Mouse (Mus musculus) cerebellum, postnatal 36 days (tissue): ENCODE data around the gene Trip10.

Source experiments
- DNase-seq, 2 experiments: peaks; one replicate each; pipeline ENCODE4 v3.0.0; 2021 to 2022; ENCODE audit warnings: mixed read lengths in 2 of 2

Gene Trip10

DNA sequence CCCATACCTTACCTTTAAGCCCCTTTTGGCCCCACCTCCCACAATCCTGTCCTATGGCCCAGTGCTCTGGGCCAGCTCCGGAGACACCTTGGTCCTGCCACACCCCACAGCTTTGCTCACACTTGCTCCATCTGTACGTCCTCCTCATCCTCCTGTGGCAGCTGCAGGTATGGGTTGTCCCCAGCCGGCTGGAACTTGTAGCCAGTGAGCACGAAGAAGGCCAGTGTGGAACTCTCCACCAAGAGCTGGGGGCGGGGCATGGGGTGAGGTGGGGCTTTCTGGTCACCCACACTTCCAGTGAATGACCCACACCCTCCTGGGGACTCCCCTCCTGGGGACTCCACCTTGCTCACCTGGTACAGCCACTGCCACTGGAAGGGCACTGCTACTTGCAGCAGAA, 13.5 kb upstream of the Trip10 start:
- DNase-seq, result no peak

DNA sequence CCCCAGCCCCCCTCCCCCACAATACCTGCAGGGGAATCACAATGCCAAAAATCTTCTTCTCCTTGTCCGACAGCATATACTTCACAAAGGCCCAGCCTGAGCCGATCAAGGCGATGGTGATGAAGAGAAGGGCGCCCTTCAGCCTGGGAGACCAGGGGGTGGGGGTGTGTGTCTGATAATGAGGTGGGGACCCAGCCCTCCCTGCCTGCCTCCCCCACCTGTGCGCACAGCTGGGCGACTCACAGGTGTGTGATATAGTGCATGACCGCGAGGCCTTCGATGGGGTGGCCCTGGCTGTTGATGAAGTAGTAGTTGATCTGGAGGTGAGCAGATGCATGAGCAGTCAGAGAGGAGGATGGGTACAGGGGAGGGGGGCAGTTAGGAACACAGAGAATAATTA, 12.1 kb upstream of the Trip10 start:
- no peak for DNase-seq

DNA sequence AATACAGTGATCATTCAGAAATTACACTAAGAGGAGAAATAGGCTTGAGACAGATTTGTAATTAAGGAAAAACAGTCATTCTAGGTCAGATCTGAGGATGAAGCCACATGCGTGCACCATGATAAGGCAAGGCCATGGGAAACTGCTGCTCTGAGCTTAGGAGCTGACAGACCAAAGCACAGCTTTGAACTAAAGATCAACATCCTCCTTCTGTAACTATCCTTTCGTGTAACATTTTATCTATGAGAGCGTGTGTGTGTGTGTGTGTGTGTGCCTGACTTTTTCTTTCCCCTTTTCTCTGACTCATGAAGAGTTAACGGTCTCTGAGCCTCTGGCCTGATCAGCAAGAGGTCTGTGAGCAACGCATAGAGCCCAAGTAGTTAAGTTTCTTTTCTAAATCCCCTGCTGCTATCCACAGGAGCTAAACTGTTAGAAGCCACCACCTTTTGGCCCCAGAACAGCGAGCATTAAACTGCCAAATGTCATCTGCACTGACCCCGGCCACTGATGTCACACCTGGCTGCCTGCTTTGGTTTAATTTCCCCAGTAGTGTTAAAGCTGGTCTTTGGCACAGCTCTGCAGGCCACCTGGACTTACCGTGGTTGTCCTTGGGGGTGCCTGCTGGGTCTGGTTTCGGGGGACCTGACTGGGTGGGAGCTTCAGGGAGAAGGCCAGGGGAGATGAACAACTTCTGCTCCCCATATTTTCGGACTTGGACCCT, 5.4 kb upstream of the Trip10 start:
- DNase-seq, result peak in 1 of 2 experiments; percentile 1

DNA sequence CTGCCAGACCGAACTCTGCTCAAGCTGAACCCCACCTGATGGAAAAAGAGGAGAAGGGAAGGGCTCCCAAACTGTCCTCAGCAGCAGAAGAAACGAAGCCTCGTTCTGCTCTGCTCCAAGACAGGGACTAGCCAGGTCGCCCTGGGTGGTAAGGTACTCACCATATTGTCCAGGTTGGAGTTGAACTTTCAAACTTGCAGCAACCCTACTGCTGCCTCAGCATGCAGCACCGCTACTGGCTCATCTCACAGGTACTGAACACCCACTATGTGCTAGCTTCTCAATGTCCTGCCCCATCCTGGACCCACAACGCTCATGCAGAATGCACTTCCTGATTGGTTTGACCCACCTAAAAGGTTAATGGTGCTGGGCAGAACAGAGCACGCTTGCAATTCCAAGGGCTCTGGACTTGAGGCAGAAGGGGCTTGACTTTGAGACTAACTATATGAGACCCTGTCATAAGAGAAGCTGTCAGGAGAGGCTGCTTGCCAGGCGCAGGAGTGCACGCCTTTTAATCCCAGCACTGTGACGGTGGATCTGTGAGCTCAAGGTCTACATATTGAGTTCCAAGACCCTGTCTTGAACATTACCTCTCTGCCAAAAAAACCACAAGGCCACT, 3.8 kb upstream of the Trip10 start:
- DNase-seq, result peak in 1 of 2 experiments; percentile 1

DNA sequence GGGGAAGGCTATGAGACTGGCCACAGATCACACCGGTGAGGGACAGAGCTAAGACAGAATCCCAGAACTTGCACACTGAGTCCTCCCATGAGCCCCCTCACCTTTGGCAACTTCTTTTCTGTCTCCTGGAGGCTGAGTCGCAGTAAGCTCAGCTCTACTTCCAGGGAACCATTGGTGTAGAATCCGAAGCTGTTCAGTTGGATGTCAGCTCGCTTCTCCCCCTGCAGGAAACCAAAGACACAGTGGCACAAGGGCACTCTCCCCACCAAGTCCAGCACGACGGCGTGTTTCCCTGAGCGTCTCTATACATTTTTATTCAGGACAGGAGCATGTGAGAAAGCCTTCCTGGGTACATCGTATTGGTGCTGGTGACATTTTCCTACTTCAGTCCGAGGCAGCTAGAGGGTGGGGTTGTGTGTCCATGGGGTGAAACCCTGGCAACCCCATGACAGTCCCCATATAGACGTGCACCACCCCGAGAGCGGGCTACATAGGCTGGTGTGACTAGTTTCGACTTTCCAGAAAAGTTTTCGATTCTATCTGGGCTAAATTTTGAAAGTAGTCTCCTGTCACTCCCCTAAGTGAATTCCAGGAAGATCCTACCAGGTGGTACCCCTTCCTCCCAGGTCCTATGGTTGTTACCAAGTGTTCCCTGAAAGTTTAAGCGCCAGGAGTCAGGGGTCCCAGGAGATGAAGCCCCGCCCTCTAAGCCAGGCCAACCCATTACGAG, 2.4 kb upstream of the Trip10 start:
- no peak for DNase-seq

DNA sequence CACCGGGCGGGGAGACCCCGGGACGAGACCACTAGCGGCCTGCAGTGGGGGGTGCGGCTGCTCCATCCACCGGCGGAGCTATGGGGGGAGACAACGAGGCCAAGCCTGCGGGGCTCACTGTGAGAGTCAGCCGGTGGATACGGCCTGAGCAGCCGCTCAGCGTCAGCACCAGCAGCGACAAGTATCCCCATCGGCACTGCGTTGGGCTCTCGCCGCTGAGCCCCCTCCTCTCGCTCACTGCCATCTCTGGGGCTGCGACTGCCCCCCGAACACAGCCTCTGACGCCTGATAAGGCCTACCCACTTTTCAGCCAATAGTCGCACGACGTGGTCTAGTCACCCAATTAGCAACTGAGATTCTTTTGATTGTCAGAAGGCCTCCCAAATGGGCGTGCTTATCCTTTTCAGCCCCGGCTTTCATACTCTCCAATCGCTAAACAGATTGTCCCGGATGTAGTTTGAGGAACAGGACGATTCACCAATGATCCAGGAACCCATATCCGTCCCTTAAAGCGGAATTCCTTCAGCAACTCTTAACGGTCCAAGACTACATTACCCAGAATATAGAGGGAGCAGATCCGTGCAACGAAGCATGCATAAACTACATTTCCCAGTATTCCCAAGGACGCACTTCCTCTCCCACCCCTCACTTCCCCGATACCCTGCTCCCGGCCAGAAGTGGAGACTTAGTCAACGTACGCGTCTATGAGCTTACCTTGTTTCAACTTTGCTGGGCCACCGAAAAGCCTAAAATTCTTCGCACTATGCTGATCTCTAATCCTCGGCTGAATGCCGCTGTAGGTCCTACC, 1.7 kb upstream of the Trip10 start:
- DNase-seq, result peak; percentile 86 to 91

DNA sequence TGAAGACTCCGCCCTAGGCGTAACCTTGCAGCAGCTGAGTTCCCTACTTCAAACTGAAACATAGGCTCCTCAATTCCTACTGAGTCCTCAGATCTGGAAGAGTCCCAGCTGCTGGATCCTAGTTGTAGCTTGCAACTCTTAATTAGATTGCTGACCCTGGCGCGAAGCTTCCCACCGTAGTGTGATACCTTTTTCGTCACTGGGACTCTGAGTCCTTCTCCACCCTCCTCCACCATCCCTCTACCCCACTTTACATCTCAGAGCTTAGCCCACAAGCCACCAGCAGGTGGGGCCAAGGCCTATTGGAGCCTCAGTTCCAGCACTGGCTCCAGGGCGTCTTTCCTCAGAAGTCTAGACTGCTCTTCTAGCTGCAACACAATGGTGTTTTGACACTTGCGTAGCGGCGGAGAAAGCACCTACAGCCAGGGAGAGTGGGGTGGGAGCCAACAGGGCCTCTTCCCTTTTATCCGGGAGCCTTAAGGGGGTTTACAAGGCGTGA, 1.0 kb upstream of the Trip10 start, which contains the start of gene Gpr108:
Gene Gpr108, minus strand, starts transcription at position 246 of the 499 bp plus-strand sequence.
- peak; percentile 85 to 87 for DNase-seq

DNA sequence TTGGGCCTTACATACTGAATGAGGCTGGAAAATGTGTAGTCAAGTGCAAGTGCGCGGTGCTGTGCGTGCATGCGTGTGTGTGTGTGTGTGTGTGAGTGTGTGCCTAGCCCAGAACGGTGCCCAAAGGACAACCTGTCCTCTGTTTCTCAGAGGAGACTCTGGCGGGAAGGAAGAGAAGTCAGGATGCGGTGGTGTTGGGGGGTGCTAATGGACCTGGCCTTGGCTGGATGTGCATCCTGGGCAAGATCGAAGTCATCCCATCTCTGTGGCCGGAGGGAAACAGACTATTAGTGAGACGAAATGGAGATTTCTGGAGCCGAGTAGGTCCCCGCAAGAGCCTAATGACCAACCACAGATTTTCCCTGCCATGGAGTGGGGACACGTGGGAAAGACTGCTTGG, 484 bp upstream of the Trip10 start:
- peak; percentile 31 to 34 for DNase-seq

DNA sequence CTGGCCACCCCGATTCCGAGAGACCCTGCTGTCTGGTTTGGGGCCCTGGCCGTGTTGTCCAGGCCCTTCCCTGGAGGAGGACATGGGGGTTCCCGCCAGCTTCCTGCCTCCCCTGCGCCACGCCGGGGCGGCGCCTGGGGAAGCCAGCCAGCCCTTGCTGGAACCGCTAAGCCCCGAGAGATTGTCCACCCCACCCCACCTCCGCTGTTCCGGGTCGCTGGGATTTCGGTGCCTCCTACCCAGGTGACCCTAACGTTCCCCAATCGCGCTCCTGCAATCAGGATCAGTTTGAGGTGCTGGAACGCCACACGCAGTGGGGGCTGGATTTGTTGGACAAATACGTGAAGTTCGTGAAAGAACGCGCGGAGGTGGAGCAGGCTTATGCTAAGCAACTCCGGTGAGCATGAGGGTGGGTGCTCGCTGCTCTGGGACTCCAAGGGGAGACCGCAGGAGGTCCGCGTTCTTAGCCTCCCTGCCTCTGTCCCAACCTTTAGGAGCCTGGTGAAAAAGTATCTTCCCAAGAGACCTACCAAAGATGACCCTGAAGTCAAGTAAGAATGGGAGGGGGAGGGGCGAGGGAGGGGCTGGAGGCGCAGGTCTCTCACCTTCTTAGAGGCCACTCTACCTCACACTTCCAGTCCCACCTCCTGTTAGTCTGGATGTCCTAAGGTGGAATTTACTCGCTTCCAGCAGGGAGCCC, 1.4 kb downstream of the Trip10 start:
- peak in 1 of 2 experiments; percentile 27 for DNase-seq

DNA sequence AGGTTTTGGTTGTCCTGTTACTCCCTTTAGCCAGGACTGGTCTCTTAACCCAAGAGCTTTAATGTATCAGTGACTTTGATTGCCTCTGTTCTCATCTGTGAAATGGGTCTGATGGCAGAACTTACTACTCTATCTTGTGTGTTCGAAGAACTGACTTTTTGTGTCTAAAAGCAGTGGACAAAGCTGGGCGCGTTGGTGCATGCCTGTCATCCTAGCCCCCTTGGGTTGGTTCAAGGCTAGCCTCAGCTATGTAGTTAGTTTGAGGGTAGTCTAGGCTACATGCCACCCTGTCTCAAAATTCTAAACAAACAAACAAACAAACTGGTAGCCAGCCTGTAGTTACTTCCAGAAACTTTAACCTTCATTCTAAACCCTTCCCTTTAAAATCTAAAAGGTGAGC, 2.2 kb downstream of the Trip10 start:
- peak in 1 of 2 experiments; percentile 0 for DNase-seq

DNA sequence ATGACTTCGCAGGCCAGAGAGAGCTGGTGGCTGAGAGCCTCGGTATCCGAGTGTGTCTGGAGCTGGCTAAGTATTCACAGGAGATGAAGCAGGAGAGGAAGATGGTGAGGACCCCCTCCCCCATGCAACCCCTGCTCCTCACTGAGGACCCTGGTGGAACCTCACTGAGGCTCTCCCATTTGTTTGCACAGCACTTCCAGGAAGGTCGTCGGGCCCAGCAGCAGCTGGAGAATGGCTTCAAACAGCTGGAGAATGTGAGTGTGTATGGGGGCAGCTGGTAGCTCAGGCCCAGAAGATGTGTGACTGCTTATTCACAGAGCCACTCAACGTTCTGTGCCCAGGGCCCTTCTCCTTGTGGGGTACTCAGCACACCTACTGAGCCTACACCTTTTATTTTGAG, 4.1 kb downstream of the Trip10 start:
- peak in 1 of 2 experiments; percentile 0 for DNase-seq

DNA sequence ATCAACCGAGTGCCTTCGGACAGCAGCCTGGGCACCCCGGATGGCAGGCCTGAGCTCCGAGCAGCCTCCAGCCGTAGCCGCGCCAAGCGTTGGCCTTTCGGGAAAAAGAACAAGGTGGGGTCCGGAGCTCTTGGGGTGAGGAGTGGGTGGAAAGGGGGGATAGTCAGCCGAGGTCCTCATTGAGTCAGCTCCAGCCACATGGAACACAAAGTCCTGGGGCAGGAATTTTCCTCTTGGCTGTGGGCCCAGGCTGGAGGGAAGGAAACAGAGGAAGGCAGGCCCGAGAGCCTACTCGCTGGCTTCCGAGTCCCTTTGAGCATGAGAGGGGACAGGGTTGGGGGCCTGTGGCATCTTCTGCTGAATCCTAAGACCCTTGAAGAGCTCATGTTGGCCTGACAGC, 6.1 kb downstream of the Trip10 start:
- DNase-seq, result no peak

DNA sequence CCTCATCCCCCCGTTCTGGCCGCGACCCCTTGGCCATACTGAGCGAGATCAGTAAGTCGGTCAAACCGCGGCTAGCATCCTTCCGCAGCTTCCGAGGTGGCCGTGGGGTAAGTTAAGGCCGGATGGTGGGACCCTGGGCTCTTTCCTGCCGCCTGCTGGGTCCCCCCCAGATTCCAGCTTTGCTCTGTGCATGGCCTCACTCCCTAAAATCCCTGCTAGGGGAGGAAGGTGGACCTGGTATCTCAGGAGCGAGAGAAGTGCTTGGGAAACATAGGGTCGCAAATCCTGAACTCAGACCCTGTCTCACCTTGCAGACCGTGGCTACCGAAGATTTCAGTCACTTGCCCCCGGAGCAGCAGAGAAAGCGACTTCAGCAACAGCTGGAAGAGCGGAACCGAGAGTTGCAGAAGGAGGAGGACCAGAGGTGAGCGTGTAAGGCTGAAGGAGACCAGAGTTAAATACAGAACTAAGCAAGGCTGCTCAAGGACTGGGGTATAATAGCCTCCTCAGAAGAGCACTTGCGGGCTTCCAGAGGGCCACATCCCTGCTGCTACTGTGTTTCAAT, 7.7 kb downstream of the Trip10 start:
- peak in 1 of 2 experiments; percentile 1 for DNase-seq

DNA sequence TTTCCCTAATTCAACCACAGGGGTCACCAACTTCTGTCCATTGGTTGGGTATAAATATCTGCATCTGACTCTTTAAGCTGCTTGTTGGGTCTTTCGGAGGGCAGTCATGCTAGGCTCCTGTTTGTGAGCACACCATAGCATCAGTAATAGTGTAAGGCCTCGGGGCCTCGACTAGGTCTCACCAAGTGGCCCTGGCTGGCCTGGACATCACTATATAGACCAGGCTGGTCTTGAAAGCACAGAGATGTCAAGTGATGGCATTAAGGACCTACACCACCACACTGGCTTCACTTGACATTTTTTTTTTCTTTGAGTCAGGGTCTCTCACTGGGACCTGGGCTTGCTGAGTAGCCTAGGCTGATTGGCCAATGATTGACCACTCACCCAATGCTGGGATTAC, 8.9 kb downstream of the Trip10 start:
- DNase-seq, result no peak

DNA sequence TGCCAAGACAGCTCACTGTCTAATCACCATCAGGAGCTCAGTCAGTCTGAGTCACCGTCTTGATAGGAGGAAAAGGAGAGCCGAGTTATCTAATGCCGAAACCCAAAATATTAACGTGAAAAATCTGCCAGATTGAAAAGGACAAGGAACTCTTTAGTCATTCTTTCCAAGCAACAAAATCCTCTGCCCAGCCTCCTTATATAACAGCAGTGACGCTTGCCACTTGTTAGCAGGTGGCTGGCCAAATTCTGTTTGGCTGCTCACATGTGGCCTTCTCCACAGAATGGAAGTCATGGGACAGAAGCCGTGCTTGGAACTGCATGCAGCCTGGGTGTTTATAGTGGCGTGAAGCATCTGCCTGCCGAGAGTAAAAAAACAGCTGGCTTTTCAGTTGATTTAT, 10.5 kb downstream of the Trip10 start:
- no peak for DNase-seq

DNA sequence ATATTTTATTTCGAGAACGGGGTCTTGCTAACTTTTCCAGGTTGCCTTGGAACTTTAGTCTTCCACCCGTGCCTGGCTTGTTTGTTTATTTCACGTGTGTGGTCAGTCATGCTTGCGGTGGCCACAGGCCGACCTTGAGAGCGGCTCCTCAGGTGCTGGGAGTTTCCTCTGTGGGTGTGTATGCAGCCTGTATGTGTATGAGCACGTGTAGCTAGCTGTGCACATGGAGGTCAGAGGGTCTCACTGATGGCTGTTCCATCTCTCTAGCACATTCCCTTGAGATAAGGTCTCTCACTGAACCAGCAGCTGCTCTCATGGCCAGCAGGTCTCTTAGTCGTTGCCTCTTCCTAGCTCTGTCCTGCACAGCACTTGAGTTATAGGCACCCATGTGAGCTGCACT, 11.1 kb downstream of the Trip10 start:
- DNase-seq, result no peak

DNA sequence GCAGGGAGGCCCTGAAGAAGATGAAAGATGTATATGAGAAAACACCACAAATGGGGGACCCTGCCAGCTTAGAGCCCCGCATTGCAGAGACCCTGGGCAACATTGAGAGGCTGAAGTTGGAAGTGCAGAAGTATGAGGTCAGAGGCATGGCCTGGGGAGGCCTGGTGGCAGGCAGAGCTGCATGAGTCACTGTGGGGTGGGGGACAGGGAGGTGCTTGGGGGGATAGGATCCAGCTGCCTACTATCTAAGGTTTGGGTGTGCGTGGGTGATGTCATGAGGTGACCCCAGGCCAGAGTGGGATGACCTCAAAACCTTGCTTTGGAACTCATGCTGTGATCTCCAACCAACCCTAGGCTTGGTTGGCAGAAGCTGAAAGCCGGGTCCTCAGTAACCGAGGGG, 12.0 kb downstream of the Trip10 start:
- DNase-seq, result no peak

DNA sequence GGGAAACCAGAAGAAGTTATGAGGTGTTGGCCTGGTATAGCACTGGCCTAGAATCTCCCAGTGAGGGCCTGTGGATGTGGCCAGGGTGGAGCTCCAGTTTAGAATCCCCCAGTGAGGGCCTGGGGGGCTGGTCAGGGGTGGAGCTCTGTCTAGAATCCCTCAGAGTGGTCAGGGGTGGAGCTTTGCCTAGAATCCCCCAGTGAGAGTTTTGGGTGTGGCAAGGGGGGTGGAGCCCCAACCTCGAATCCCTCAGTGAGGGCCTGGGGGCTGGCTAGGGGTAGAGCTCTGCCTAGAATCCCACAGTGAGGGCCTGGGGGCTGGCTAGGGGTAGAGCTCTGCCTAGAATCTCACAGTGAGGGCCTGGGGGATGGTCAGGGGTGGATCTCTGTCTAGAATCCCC, 12.5 kb downstream of the Trip10 start:
- no peak for DNase-seq

DNA sequence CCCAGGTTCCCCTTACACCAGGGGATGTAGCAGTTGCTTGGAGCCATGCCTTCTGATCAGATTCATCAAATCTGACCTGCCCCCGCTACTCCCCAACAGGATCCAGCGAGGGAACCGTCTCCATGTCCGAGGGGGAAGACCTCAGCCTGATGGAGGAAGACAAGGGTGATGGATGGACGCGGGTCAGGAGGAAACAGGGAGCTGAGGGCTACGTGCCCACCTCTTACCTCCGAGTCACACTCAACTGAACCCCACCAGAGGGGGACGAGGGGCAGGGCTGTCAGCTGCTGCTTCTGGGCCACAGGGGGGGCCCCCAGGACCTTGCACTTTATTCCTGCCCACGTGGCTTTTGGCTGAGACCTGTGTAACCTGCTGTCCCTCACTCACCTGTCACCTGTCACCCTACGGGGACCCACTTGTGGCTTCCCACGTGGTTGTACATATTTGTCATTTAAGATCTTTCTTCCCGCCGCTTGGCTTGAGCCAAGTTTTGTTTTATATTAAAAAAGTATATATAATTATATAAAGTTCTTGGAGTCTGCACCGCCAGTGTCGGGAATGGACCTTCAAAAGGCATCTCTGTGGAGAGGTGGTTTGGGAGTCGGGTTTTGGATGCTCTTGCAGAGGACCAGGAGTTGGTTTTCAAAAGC, 13.8 kb downstream of the Trip10 start:
- DNase-seq, result no peak

DNA sequence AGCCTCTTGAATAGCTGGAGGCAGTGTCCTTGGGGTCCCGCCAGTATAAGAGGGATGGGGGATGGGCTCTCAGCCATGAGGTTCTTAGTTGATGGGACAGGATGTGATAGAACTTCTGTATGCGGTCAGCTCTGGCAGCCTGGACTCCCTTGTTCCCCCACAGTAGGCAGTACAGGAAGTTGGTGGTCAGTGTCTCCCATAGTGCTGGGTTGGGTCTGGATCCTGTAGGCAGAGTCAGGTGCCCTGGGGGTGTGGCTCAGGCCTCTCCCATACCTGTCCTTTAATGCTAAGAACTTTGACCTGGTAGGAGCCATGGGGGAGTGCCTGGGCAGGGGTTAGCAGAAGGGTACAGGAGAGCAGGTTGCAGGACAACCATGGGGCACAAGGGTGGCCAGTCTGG, 14.9 kb downstream of the Trip10 start:
- DNase-seq, result no peak
